Mouse (Mus musculus): ENCODE measurements at regions not wholly inside any gene's neighbourhood (a gene's known extent, or its start where the extent isn't known, plus 50 kb on each side); places are given as distances from the start of the nearest gene placed in this dataset.

- ATAC-seq (ENCODE audit: insufficient read depth, low FRiP score, low TSS enrichment) (peak; percentile 71), DNase-seq (ENCODE audit: low spot score) (no peak)
- Histone ChIP-seq H3K4me3 (ENCODE audit: low read depth, low read length) (no peak overlapping the region), H3K27ac (ENCODE audit: low read depth, low read length) (no peak overlapping the region), H3K4me2 (ENCODE audit: low read depth) (no peak overlapping the region), H3K9me3 (ENCODE audit: control insufficient read depth, low read length) (no peaks in the 10 kb centered on the region), H3K36me3 (ENCODE audit: control insufficient read depth, insufficient read depth, low read length) (no peaks in the 10 kb centered on the region), H3K9ac (ENCODE audit: low read length) (no peak overlapping the region), H3K4me1 (ENCODE audit: control insufficient read depth, insufficient read depth, low read length) (no peaks in the 10 kb centered on the region), H3K27me3 (ENCODE audit: control insufficient read depth, insufficient read depth, low read length) (no peaks in the 10 kb centered on the region)
- WGBS, result 26% methylated on average over 2 of the region's 2 CpGs
Observed at GRCm38 (mm10) chr15:25187881-25188326, 225.7 kb downstream of the Basp1 start.

GRCm38 (mm10) chr15:25172755-25173154 is 240.8 kb downstream of the Basp1 start:
- ATAC-seq (ENCODE audit: insufficient read depth, low FRiP score, low TSS enrichment) (no peak), DNase-seq (ENCODE audit: low spot score) (no peak)
- WGBS, result 95% methylated on average over 6 of the region's 6 CpGs
- no peaks in the 10 kb centered on the region for H3K9me3 ChIP-seq (ENCODE audit: control insufficient read depth, low read length)
- no peaks in the 10 kb centered on the region for H3K36me3 ChIP-seq (ENCODE audit: control insufficient read depth, insufficient read depth, low read length)
- no peaks in the 10 kb centered on the region for H3K4me1 ChIP-seq (ENCODE audit: control insufficient read depth, insufficient read depth, low read length)
- H3K4me2 ChIP-seq (ENCODE audit: low read depth), result no peak overlapping the region
- H3K27me3 ChIP-seq (ENCODE audit: control insufficient read depth, insufficient read depth, low read length), result no peaks in the 10 kb centered on the region
- H3K4me3 ChIP-seq (ENCODE audit: low read depth, low read length), result no peak overlapping the region
- no peak overlapping the region for H3K9ac ChIP-seq (ENCODE audit: low read length)
- no peak overlapping the region for H3K27ac ChIP-seq (ENCODE audit: low read depth, low read length)

- DNase-seq (ENCODE audit: low spot score) (no peak), ATAC-seq (ENCODE audit: insufficient read depth, low FRiP score, low TSS enrichment) (no peak)
- H3K36me3 ChIP-seq (ENCODE audit: control insufficient read depth, insufficient read depth, low read length), result no peaks in the 10 kb centered on the region
- no peaks in the 10 kb centered on the region for H3K27me3 ChIP-seq (ENCODE audit: control insufficient read depth, insufficient read depth, low read length)
- H3K4me3 ChIP-seq (ENCODE audit: low read depth, low read length), result no peak overlapping the region
- no peaks in the 10 kb centered on the region for H3K4me1 ChIP-seq (ENCODE audit: control insufficient read depth, insufficient read depth, low read length)
- WGBS, result 83% methylated on average over 1 of the region's 1 CpGs
- no peak overlapping the region for H3K27ac ChIP-seq (ENCODE audit: low read depth, low read length)
- H3K9me3 ChIP-seq (ENCODE audit: control insufficient read depth, low read length), result no peaks in the 10 kb centered on the region
- H3K9ac ChIP-seq (ENCODE audit: low read length), result no peak overlapping the region
- no peak overlapping the region for H3K4me2 ChIP-seq (ENCODE audit: low read depth)
Observed at GRCm38 (mm10) chr15:25146371-25146770, 267.2 kb downstream of the Basp1 start.

- Histone ChIP-seq H3K27ac (ENCODE audit: low read depth, low read length) (no peak overlapping the region), H3K9ac (ENCODE audit: low read length) (no peak overlapping the region), H3K4me2 (ENCODE audit: low read depth) (no peak overlapping the region), H3K27me3 (ENCODE audit: control insufficient read depth, insufficient read depth, low read length) (no peaks in the 10 kb centered on the region), H3K36me3 (ENCODE audit: control insufficient read depth, insufficient read depth, low read length) (no peaks in the 10 kb centered on the region), H3K4me1 (ENCODE audit: control insufficient read depth, insufficient read depth, low read length) (no peaks in the 10 kb centered on the region), H3K4me3 (ENCODE audit: low read depth, low read length) (no peak overlapping the region), H3K9me3 (ENCODE audit: control insufficient read depth, low read length) (no peaks in the 10 kb centered on the region)
- DNase-seq (ENCODE audit: low spot score) (no peak), ATAC-seq (ENCODE audit: insufficient read depth, low FRiP score, low TSS enrichment) (no peak)
- WGBS, result 79% methylated on average over 1 of the region's 1 CpGs
Observed at GRCm38 (mm10) chr15:25144228-25144627, 269.3 kb downstream of the Basp1 start.

GRCm38 (mm10) chr15:25140389-25141181 is 273.0 kb downstream of the Basp1 start:
- no peak overlapping the region for H3K4me3 ChIP-seq (ENCODE audit: low read depth, low read length)
- no peaks in the 10 kb centered on the region for H3K36me3 ChIP-seq (ENCODE audit: control insufficient read depth, insufficient read depth, low read length)
- H3K27ac ChIP-seq (ENCODE audit: low read depth, low read length), result no peak overlapping the region
- WGBS, result 70% methylated on average over 9 of the region's 9 CpGs
- H3K4me2 ChIP-seq (ENCODE audit: low read depth), result no peak overlapping the region
- no peaks in the 10 kb centered on the region for H3K27me3 ChIP-seq (ENCODE audit: control insufficient read depth, insufficient read depth, low read length)
- DNase-seq (ENCODE audit: low spot score), result peak; percentile 46
- no peak overlapping the region for H3K9ac ChIP-seq (ENCODE audit: low read length)
- no peaks in the 10 kb centered on the region for H3K9me3 ChIP-seq (ENCODE audit: control insufficient read depth, low read length)
- no peaks in the 10 kb centered on the region for H3K4me1 ChIP-seq (ENCODE audit: control insufficient read depth, insufficient read depth, low read length)
- ATAC-seq (ENCODE audit: insufficient read depth, low FRiP score, low TSS enrichment), result 0 out of 2 replicates have a peak, but pooled peaks have one; percentile 48

GRCm38 (mm10) chr15:25137091-25137490 is 276.5 kb downstream of the Basp1 start:
- H3K27ac ChIP-seq (ENCODE audit: low read depth, low read length), result no peak overlapping the region
- H3K9me3 ChIP-seq (ENCODE audit: control insufficient read depth, low read length), result no peaks in the 10 kb centered on the region
- no peaks in the 10 kb centered on the region for H3K27me3 ChIP-seq (ENCODE audit: control insufficient read depth, insufficient read depth, low read length)
- H3K36me3 ChIP-seq (ENCODE audit: control insufficient read depth, insufficient read depth, low read length), result no peaks in the 10 kb centered on the region
- H3K4me1 ChIP-seq (ENCODE audit: control insufficient read depth, insufficient read depth, low read length), result no peaks in the 10 kb centered on the region
- no peak overlapping the region for H3K4me3 ChIP-seq (ENCODE audit: low read depth, low read length)
- no peak overlapping the region for H3K4me2 ChIP-seq (ENCODE audit: low read depth)
- no peak overlapping the region for H3K9ac ChIP-seq (ENCODE audit: low read length)
- WGBS, result 16% methylated on average over 3 of the region's 3 CpGs
- ATAC-seq (ENCODE audit: insufficient read depth, low FRiP score, low TSS enrichment) (peak; percentile 65), DNase-seq (ENCODE audit: low spot score) (peak; percentile 41)

- WGBS, result 88% methylated on average over 19 of the region's 19 CpGs
Observed at GRCm38 (mm10) chr15:25135471-25136262, 277.9 kb downstream of the Basp1 start.

GRCm38 (mm10) chr15:25130096-25130495 is 283.5 kb downstream of the Basp1 start:
- H3K27me3 ChIP-seq (ENCODE audit: control insufficient read depth, insufficient read depth, low read length), result no peaks in the 10 kb centered on the region
- WGBS, result 73% methylated on average over 6 of the region's 6 CpGs
- no peak overlapping the region for H3K9ac ChIP-seq (ENCODE audit: low read length)
- ATAC-seq (ENCODE audit: insufficient read depth, low FRiP score, low TSS enrichment) (no peak), DNase-seq (ENCODE audit: low spot score) (no peak)
- no peak overlapping the region for H3K27ac ChIP-seq (ENCODE audit: low read depth, low read length)
- no peaks in the 10 kb centered on the region for H3K4me1 ChIP-seq (ENCODE audit: control insufficient read depth, insufficient read depth, low read length)
- H3K4me2 ChIP-seq (ENCODE audit: low read depth), result no peak overlapping the region
- no peaks in the 10 kb centered on the region for H3K9me3 ChIP-seq (ENCODE audit: control insufficient read depth, low read length)
- no peaks in the 10 kb centered on the region for H3K36me3 ChIP-seq (ENCODE audit: control insufficient read depth, insufficient read depth, low read length)
- H3K4me3 ChIP-seq (ENCODE audit: low read depth, low read length), result no peak overlapping the region

More at GRCm38 (mm10) chr15:25135471-25136262, 277.9 kb downstream of the Basp1 start:
- Histone ChIP-seq H3K27ac (ENCODE audit: low read depth, low read length) (no peak overlapping the region), H3K9me3 (ENCODE audit: control insufficient read depth, low read length) (no peaks in the 10 kb centered on the region), H3K4me1 (ENCODE audit: control insufficient read depth, insufficient read depth, low read length) (no peaks in the 10 kb centered on the region), H3K9ac (ENCODE audit: low read length) (no peak overlapping the region), H3K4me3 (ENCODE audit: low read depth, low read length) (no peak overlapping the region), H3K36me3 (ENCODE audit: control insufficient read depth, insufficient read depth, low read length) (no peaks in the 10 kb centered on the region), H3K27me3 (ENCODE audit: control insufficient read depth, insufficient read depth, low read length) (no peaks in the 10 kb centered on the region), H3K4me2 (ENCODE audit: low read depth) (no peak overlapping the region)
- ATAC-seq (ENCODE audit: insufficient read depth, low FRiP score, low TSS enrichment) (no peak), DNase-seq (ENCODE audit: low spot score) (no peak)

All from neural tube, embryonic 11.5 days (tissue).